Mouse (Mus musculus) hindbrain, embryonic 14.5 days (tissue): ENCODE results near the gene Rc3h2. TPM values are rescaled to one million over a fixed set of nuclear protein-coding genes. Genes with fewer than 3 reads are reported as not detected.

ENCODE experiments used
- ATAC-seq: fragments of 200-750 bp; cut with Nextera tagmentation; 2 replicates; pipeline ENCODE4 v1.8.0; 2017; ENCODE audit warnings: moderate number of reproducible peaks, mild to moderate bottlenecking, moderate TSS enrichment, moderate library complexity; ENCODE audit not compliant: low FRiP score
- DNase-seq: peaks from one replicate; pipeline ENCODE4 v3.0.0-alpha.2; 2015; ENCODE audit warnings: low spot score
- H3K27ac ChIP-seq: fragments of 300-500 bp; sonication (generic); 2 replicates; pipeline ENCODE4 v1.5.1; 2014; ENCODE audit warnings: mild to moderate bottlenecking, moderate library complexity
- H3K27me3 ChIP-seq: fragments of 300-500 bp; sonication (generic); 2 replicates; pipeline ENCODE4 v1.6.1; 2014; ENCODE audit warnings: mild to moderate bottlenecking, low read length, mixed read lengths; ENCODE audit not compliant: control insufficient read depth, insufficient read depth
- H3K36me3 ChIP-seq: fragments of 300-500 bp; sonication (generic); replicated peaks from 2 replicates; pipeline ENCODE4 v1.6.1; 2014; ENCODE audit not compliant: control insufficient read depth, insufficient read depth
- H3K4me1 ChIP-seq: fragments of 300-500 bp; sonication (generic); replicated peaks from 2 replicates; pipeline ENCODE4 v1.6.1; 2014; ENCODE audit warnings: antibody characterized with exemption, low read length, mixed read lengths; ENCODE audit not compliant: control insufficient read depth, insufficient read depth
- H3K4me2 ChIP-seq: fragments of 300-500 bp; sonication (generic); replicated peaks from 2 replicates; pipeline ENCODE4 v1.6.1; 2014; ENCODE audit warnings: mild to moderate bottlenecking, moderate library complexity
- H3K4me3 ChIP-seq: fragments of 300-500 bp; sonication (generic); replicated peaks from 2 replicates; pipeline ENCODE4 v1.5.1; 2014; ENCODE audit warnings: mild to moderate bottlenecking, low read length
- H3K9ac ChIP-seq: fragments of 300-500 bp; sonication (generic); 2 replicates; pipeline ENCODE4 v1.6.1; 2014
- H3K9me3 ChIP-seq: fragments of 300-500 bp; sonication (generic); 2 replicates; pipeline ENCODE4 v1.6.1; 2016; ENCODE audit warnings: low read length; ENCODE audit not compliant: control insufficient read depth
- WGBS: fragments of 180-500 bp; shearing (Covaris S2); extraction: QIAGEN DNeasy Blood & Tissue Kit; methylation state at CpG from one replicate; pipeline ENCODE4 v1.1.7; 2014; 5-methylcytosine and 5-hydroxymethylcytosine counted together
- polyA plus RNA-seq: library from polyadenylated mRNA; unstranded; fragments of >200 nt; fragmentation: Nextera tagmentation; extraction: Ambion mirVana; gene quantifications from 2 replicates; pipeline ENCODE4 v1.2.1, GENCODE M21; 2014

The Rc3h2 gene
- polyA plus RNA-seq, 1 experiment from 2014 or later: 26.0 TPM

DNA sequence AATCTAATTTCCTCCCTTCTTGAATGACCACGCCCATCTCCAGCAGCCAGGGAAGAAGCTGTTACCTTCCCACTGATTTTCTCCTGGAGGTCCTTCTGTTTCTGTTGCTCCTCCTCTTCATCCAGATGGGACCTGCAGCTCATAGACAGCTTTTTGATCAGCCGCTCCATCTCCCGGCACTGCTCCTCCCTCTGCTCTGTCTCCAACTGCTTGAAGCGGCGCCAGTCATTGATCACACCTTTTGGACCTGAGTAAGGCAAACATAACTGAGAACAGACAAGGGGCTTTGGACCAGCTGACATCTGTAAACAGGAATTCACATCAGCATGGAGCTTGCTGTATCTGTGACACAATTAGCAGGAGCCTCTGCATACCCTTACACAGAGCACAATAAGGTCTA is 67.1 kb downstream of the Rc3h2 start:
- no peaks in the 10 kb centered on the region for H3K9me3 ChIP-seq
- no peak overlapping the region for H3K4me3 ChIP-seq
- H3K27me3 ChIP-seq: no peaks in the 10 kb centered on the region
- H3K9ac ChIP-seq: no peak overlapping the region
- H3K36me3 ChIP-seq: peaks cover 67% of the 10 kb centered on the region
- DNase-seq (no peak), ATAC-seq (no peak)
- no peak overlapping the region for H3K27ac ChIP-seq
- no peak overlapping the region for H3K4me2 ChIP-seq
- H3K4me1 ChIP-seq: peaks cover 4% of the 10 kb centered on the region; the same call in 1 of the 2 replicates
- WGBS: 96% methylated on average over 5 of the region's 5 CpGs

GRCm38 (mm10) chr2:37351671-37352070 is 71.0 kb downstream of the Rc3h2 start:
- Histone ChIP-seq H3K4me1 (no peaks in the 10 kb centered on the region), H3K4me3 (no peak overlapping the region), H3K27ac (no peak overlapping the region), H3K4me2 (no peak overlapping the region), H3K36me3 (peaks cover 69% of the 10 kb centered on the region), H3K9me3 (no peaks in the 10 kb centered on the region), H3K27me3 (no peaks in the 10 kb centered on the region), H3K9ac (no peak overlapping the region)
- 92% methylated on average over 7 of the region's 7 CpGs for WGBS
- no peak for DNase-seq
- no peak for ATAC-seq

GRCm38 (mm10) chr2:37338497-37339187 is 84.1 kb downstream of the Rc3h2 start:
- H3K27ac ChIP-seq: no peak overlapping the region
- no peak overlapping the region for H3K9ac ChIP-seq
- ATAC-seq: peak; percentile 43; the same call in 1 of the 2 replicates
- H3K4me3 ChIP-seq: no peak overlapping the region
- H3K4me1 ChIP-seq: no peaks in the 10 kb centered on the region
- no peaks in the 10 kb centered on the region for H3K36me3 ChIP-seq
- H3K9me3 ChIP-seq: no peaks in the 10 kb centered on the region
- peak; percentile 70 for DNase-seq
- no peaks in the 10 kb centered on the region for H3K27me3 ChIP-seq
- whole genome bisulfite sequencing: 60% methylated on average over 10 of the region's 10 CpGs
- no peak overlapping the region for H3K4me2 ChIP-seq

GRCm38 (mm10) chr2:37333321-37333720 is 89.4 kb downstream of the Rc3h2 start:
- DNase-seq (no peak), ATAC-seq (no peak)
- Histone ChIP-seq H3K27me3 (no peaks in the 10 kb centered on the region), H3K9ac (no peak overlapping the region), H3K4me2 (no peak overlapping the region), H3K9me3 (no peaks in the 10 kb centered on the region), H3K27ac (no peak overlapping the region), H3K4me3 (no peak overlapping the region), H3K36me3 (no peaks in the 10 kb centered on the region), H3K4me1 (no peaks in the 10 kb centered on the region)
- WGBS: 85% methylated on average over 2 of the region's 2 CpGs

DNA sequence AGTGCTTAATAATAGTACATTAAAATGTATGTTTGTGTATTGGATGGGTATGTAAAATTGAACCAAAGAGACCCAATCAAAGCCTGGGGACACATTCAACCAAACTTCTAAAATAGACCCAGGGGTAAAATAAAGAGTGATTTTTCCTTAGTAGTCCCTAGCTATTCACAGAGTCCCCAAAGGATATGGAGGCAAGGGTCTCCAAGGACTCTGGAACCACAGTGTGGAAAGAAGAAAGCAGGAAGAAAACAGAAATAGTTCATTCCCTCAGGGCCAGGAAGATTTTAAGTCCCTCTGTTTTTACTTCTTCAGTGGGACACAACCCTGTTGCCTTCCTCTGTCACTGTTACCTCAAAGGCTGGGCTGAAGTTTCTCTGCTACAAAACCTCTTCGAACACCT is 96.5 kb downstream of the Rc3h2 start, which contains the start of gene Olfr368:
TSS of gene Olfr368 (plus strand) at position 301 of the 400 bp plus-strand sequence.
- Histone ChIP-seq H3K36me3 (no peaks in the 10 kb centered on the region), H3K4me2 (no peak within 1 kb of the TSS), H3K27ac (no peak within 1 kb of the TSS), H3K9me3 (no peaks in the 10 kb centered on the region), H3K27me3 (no peaks in the 10 kb centered on the region), H3K9ac (no peak within 1 kb of the TSS), H3K4me1 (no peaks in the 10 kb centered on the region), H3K4me3 (no peak within 1 kb of the TSS)
- DNase-seq (no peak), ATAC-seq (no peak)
- WGBS: 87% methylated on average over 1 of the region's 1 CpGs

Other genes with a start within 250 kb of the Rc3h2 start
- not detected in 2 replicates for gene Olfr365, start 234.7 kb downstream of the Rc3h2 start, polyA plus RNA-seq
- gene Olfr366, start 211.3 kb downstream of the Rc3h2 start, polyA plus RNA-seq: not detected in 2 replicates
- gene Olfr368, start 96.4 kb downstream of the Rc3h2 start, polyA plus RNA-seq: not detected in 2 replicates
- gene Pdcl, start 63.6 kb downstream of the Rc3h2 start, polyA plus RNA-seq: 57.0 and 57.2 TPM in 2 replicates
- gene Zbtb26, start 20.2 kb upstream of the Rc3h2 start, polyA plus RNA-seq: 9.5 and 9.8 TPM in 2 replicates
- gene Zbtb6, start 20.3 kb upstream of the Rc3h2 start, polyA plus RNA-seq: 9.9 and 11.2 TPM in 2 replicates
- 63.4 and 79.3 TPM in 2 replicates for gene Rabgap1, start 20.4 kb upstream of the Rc3h2 start, polyA plus RNA-seq
- 26.0 and 26.1 TPM in 2 replicates for gene Gpr21, start 93.4 kb upstream of the Rc3h2 start, polyA plus RNA-seq